Mouse (Mus musculus) adrenal gland, postnatal 25 days (tissue): ENCODE data around the gene Catsperg1. TPM values are rescaled to one million over a fixed set of nuclear protein-coding genes. Genes with fewer than 3 reads are reported as not detected.

Source experiments
- DNase-seq: peaks from one replicate; pipeline ENCODE4 v3.0.0; 2021; ENCODE audit warnings: mixed read lengths
- total RNA-seq: library from RNA; stranded (reverse); gene quantifications from 2 replicates; pipeline ENCODE4 v1.2.3, GENCODE M21; 2021

Gene Catsperg1
- total RNA-seq, 1 experiment from 2014 or later: 2.8 TPM

GRCm38 (mm10) chr7:29134693-29135386 lies 79.0 kb downstream of the Catsperg1 start, which contains the start of gene Rasgrp4:
Rasgrp4 (plus strand) TSS chr7:29134851.
- DNase-seq: no peak

- no peak for DNase-seq
Observed at GRCm38 (mm10) chr7:29134230-29134629, 79.6 kb downstream of the Catsperg1 start.

Other genes with a start within 250 kb of the Catsperg1 start
- 222 and 254 TPM in 2 replicates for gene Eif3k, start 232.2 kb downstream of the Catsperg1 start, total RNA-seq
- 1.1 and 1.4 TPM in 2 replicates for gene Map4k1, start 232.0 kb downstream of the Catsperg1 start, total RNA-seq
- 0.14 and 0.18 TPM in 2 replicates for gene Ryr1, start 88.9 kb downstream of the Catsperg1 start, total RNA-seq
- gene Rasgrp4, start 79.2 kb downstream of the Catsperg1 start, total RNA-seq: 0.90 and 1.7 TPM in 2 replicates
- gene Fam98c, start 57.8 kb downstream of the Catsperg1 start, total RNA-seq: 14.4 and 15.7 TPM in 2 replicates
- gene Ggn, start 43.8 kb downstream of the Catsperg1 start, total RNA-seq: 1.3 and 1.4 TPM in 2 replicates
- 7.4 and 11.0 TPM in 2 replicates for gene Spred3, start 43.6 kb downstream of the Catsperg1 start, total RNA-seq
- 176 and 192 TPM in 2 replicates for gene Psmd8, start 33.3 kb downstream of the Catsperg1 start, total RNA-seq
- 1.1 and 1.6 TPM in 2 replicates for gene Kcnk6, start 18.5 kb upstream of the Catsperg1 start, total RNA-seq
- gene Yif1b, start 24.3 kb upstream of the Catsperg1 start, total RNA-seq: 43.6 and 49.3 TPM in 2 replicates
- 0.86 and 2.0 TPM in 2 replicates for gene 2200002D01Rik, start 34.4 kb upstream of the Catsperg1 start, total RNA-seq
- gene Spint2, start 67.9 kb upstream of the Catsperg1 start, total RNA-seq: 23.0 and 36.9 TPM in 2 replicates
- gene Ppp1r14a, start 75.3 kb upstream of the Catsperg1 start, total RNA-seq: 5.5 and 6.7 TPM in 2 replicates
- 0.95 and 1.6 TPM in 2 replicates for gene Dpf1, start 89.9 kb upstream of the Catsperg1 start, total RNA-seq